Mouse (Mus musculus): ENCODE measurements around the gene Rfx5. TPM values are rescaled to one million over a fixed set of nuclear protein-coding genes. Genes with fewer than 3 reads are reported as not detected.
"Not testable (repeated sequence)": the region's sequence is repeated elsewhere in the genome, so short reads cannot be mapped to it uniquely, and the experiment has no call there.

Gene Rfx5
- 30.1 and 36.1 TPM in 2 replicates for polyA plus RNA-seq (2012; rRNA removed)

GRCm38 (mm10) chr3:94953764-94954616, at the start of gene Rfx5:
TSS of gene Rfx5 (plus strand) at chr3:94954075.
- TF ChIP-seq POLR2A (IDR thresholded peaks at IDR 0.05; ENCODE audit: borderline replicate concordance, insufficient read depth, low read length) (peak; percentile 46; the same call in 1 of the 2 replicates), CTCF (IDR thresholded peaks at IDR 0.05; ENCODE audit: borderline replicate concordance, insufficient read depth, low read depth, low read length) (no peak)
- under 1% methylated on average over 50 of the region's 50 CpGs for WGBS
- DNase-seq, result peak; percentile 91 to 97

GRCm38 (mm10) chr3:94904759-94905158, 49.1 kb upstream of the Rfx5 start:
- WGBS, result 51% methylated on average over 3 of the region's 3 CpGs
- H3K27me3 ChIP-seq (ENCODE audit: control insufficient read depth, insufficient read depth, low read length); H3K4me3 ChIP-seq (replicated peaks; ENCODE audit: insufficient read depth, low read depth, low read length); H3K27ac ChIP-seq (ENCODE audit: insufficient read depth, low read length); H3K4me1 ChIP-seq (ENCODE audit: control insufficient read depth, insufficient read depth, low read length); DNase-seq: not testable (repeated sequence)

More at GRCm38 (mm10) chr3:94953764-94954616, at the start of gene Rfx5:
- H3K4me1 ChIP-seq (ENCODE audit: control insufficient read depth, insufficient read depth, low read length), result peaks cover 8% of the 10 kb centered on the region
- peak within 1 kb of the TSS; percentile 85 for H3K4me3 ChIP-seq (replicated peaks; ENCODE audit: insufficient read depth, low read depth, low read length)
- H3K27me3 ChIP-seq (ENCODE audit: control insufficient read depth, insufficient read depth, low read length), result no peaks in the 10 kb centered on the region
- H3K27ac ChIP-seq (ENCODE audit: insufficient read depth, low read length), result peak within 1 kb of the TSS; percentile 78

GRCm38 (mm10) chr3:94906482-94906881, 47.4 kb upstream of the Rfx5 start:
- no peak overlapping the region for H3K4me3 ChIP-seq (replicated peaks; ENCODE audit: insufficient read depth, low read depth, low read length)
- H3K27me3 ChIP-seq (ENCODE audit: control insufficient read depth, insufficient read depth, low read length), result no peaks in the 10 kb centered on the region
- no peak for DNase-seq
- TF ChIP-seq CTCF (IDR thresholded peaks at IDR 0.05; ENCODE audit: borderline replicate concordance, insufficient read depth, low read depth, low read length), result no peak
- TF ChIP-seq POLR2A (IDR thresholded peaks at IDR 0.05; ENCODE audit: borderline replicate concordance, insufficient read depth, low read length), result no peak
- WGBS, result 24% methylated on average over 1 of the region's 1 CpGs
- no peak overlapping the region for H3K27ac ChIP-seq (ENCODE audit: insufficient read depth, low read length)
- H3K4me1 ChIP-seq (ENCODE audit: control insufficient read depth, insufficient read depth, low read length), result no peaks in the 10 kb centered on the region; the same call in 1 of the 2 replicates

GRCm38 (mm10) chr3:94911050-94911693, 42.7 kb upstream of the Rfx5 start:
- no peak overlapping the region for H3K4me3 ChIP-seq (replicated peaks; ENCODE audit: insufficient read depth, low read depth, low read length)
- no peaks in the 10 kb centered on the region for H3K27me3 ChIP-seq (ENCODE audit: control insufficient read depth, insufficient read depth, low read length)
- no peak overlapping the region for H3K27ac ChIP-seq (ENCODE audit: insufficient read depth, low read length)
- 64% methylated on average over 2 of the region's 2 CpGs for WGBS
- TF ChIP-seq POLR2A (IDR thresholded peaks at IDR 0.05; ENCODE audit: borderline replicate concordance, insufficient read depth, low read length) (no peak), CTCF (IDR thresholded peaks at IDR 0.05; ENCODE audit: borderline replicate concordance, insufficient read depth, low read depth, low read length) (no peak)
- no peak for DNase-seq
- no peaks in the 10 kb centered on the region for H3K4me1 ChIP-seq (ENCODE audit: control insufficient read depth, insufficient read depth, low read length)

GRCm38 (mm10) chr3:94913801-94914200, 40.1 kb upstream of the Rfx5 start:
- Histone ChIP-seq H3K4me1 (ENCODE audit: control insufficient read depth, insufficient read depth, low read length) (no peaks in the 10 kb centered on the region), H3K4me3 (replicated peaks; ENCODE audit: insufficient read depth, low read depth, low read length) (no peak overlapping the region), H3K27me3 (ENCODE audit: control insufficient read depth, insufficient read depth, low read length) (no peaks in the 10 kb centered on the region), H3K27ac (ENCODE audit: insufficient read depth, low read length) (no peak overlapping the region)
- WGBS, result 67% methylated on average over 5 of the region's 5 CpGs
- DNase-seq, result no peak
- TF ChIP-seq CTCF (IDR thresholded peaks at IDR 0.05; ENCODE audit: borderline replicate concordance, insufficient read depth, low read depth, low read length) (no peak), POLR2A (IDR thresholded peaks at IDR 0.05; ENCODE audit: borderline replicate concordance, insufficient read depth, low read length) (no peak)

GRCm38 (mm10) chr3:94915903-94916741, 37.8 kb upstream of the Rfx5 start:
- Histone ChIP-seq H3K4me1 (ENCODE audit: control insufficient read depth, insufficient read depth, low read length) (no peaks in the 10 kb centered on the region), H3K4me3 (replicated peaks; ENCODE audit: insufficient read depth, low read depth, low read length) (no peak overlapping the region), H3K27me3 (ENCODE audit: control insufficient read depth, insufficient read depth, low read length) (no peaks in the 10 kb centered on the region), H3K27ac (ENCODE audit: insufficient read depth, low read length) (no peak overlapping the region)
- TF ChIP-seq CTCF (IDR thresholded peaks at IDR 0.05; ENCODE audit: borderline replicate concordance, insufficient read depth, low read depth, low read length), result no peak
- TF ChIP-seq POLR2A (IDR thresholded peaks at IDR 0.05; ENCODE audit: borderline replicate concordance, insufficient read depth, low read length), result no peak
- 54% methylated on average over 7 of the region's 7 CpGs for WGBS
- DNase-seq, result no peak

- H3K27ac ChIP-seq (ENCODE audit: insufficient read depth, low read length), result no peak overlapping the region
- TF ChIP-seq POLR2A (IDR thresholded peaks at IDR 0.05; ENCODE audit: borderline replicate concordance, insufficient read depth, low read length) (no peak), CTCF (IDR thresholded peaks at IDR 0.05; ENCODE audit: borderline replicate concordance, insufficient read depth, low read depth, low read length) (no peak)
- H3K4me3 ChIP-seq (replicated peaks; ENCODE audit: insufficient read depth, low read depth, low read length), result no peak overlapping the region
- 43% methylated on average over 14 of the region's 14 CpGs for WGBS
- DNase-seq, result no peak
- H3K4me1 ChIP-seq (ENCODE audit: control insufficient read depth, insufficient read depth, low read length), result no peaks in the 10 kb centered on the region
- H3K27me3 ChIP-seq (ENCODE audit: control insufficient read depth, insufficient read depth, low read length), result no peaks in the 10 kb centered on the region
These were observed 36.0 kb upstream of the Rfx5 start for GRCm38 (mm10) chr3:94917816-94918361.

Measured in cerebellum, adult 2 months (tissue).